Mouse (Mus musculus) kidney, embryonic 14.5 days (tissue): ENCODE measurements at regions not wholly inside any gene's neighbourhood (a gene's known extent, or its start where the extent isn't known, plus 50 kb on each side); places are given as distances from the start of the nearest gene placed in this dataset.

Experiments
- ATAC-seq: fragments of 200-750 bp; cut with Nextera tagmentation; 2 replicates; pipeline ENCODE4 v1.8.0; 2017; ENCODE audit warnings: moderate number of reproducible peaks, mild to moderate bottlenecking, moderate TSS enrichment, moderate library complexity; ENCODE audit not compliant: low FRiP score, low TSS enrichment
- H3K27ac ChIP-seq: fragments of 300-500 bp; sonication (generic); 2 replicates; pipeline ENCODE4 v1.5.1; 2014; ENCODE audit warnings: low read depth, mild to moderate bottlenecking, low read length, moderate library complexity, mixed read lengths
- H3K27me3 ChIP-seq: fragments of 300-500 bp; sonication (generic); 2 replicates; pipeline ENCODE4 v1.6.1; 2014; ENCODE audit warnings: mild to moderate bottlenecking, low read length; ENCODE audit not compliant: control insufficient read depth, insufficient read depth
- H3K36me3 ChIP-seq: fragments of 300-500 bp; sonication (generic); 2 replicates; pipeline ENCODE4 v1.6.1; 2014; ENCODE audit warnings: low read length, mixed read lengths; ENCODE audit not compliant: control insufficient read depth, insufficient read depth
- H3K4me1 ChIP-seq: fragments of 300-500 bp; sonication (generic); 2 replicates; pipeline ENCODE4 v1.6.1; 2014; ENCODE audit warnings: low read length, mixed read lengths; ENCODE audit not compliant: control insufficient read depth, insufficient read depth
- H3K4me2 ChIP-seq: fragments of 300-500 bp; sonication (generic); replicated peaks from 2 replicates; pipeline ENCODE4 v1.6.1; 2014; ENCODE audit warnings: low read depth, mild to moderate bottlenecking, low read length
- H3K4me3 ChIP-seq: fragments of 300-500 bp; sonication (generic); 2 replicates; pipeline ENCODE4 v1.5.1; 2014; ENCODE audit warnings: mild to moderate bottlenecking, low read length
- H3K9ac ChIP-seq: fragments of 300-500 bp; sonication (generic); 2 replicates; pipeline ENCODE4 v1.6.1; 2014; ENCODE audit warnings: low read depth, mild to moderate bottlenecking, low read length, moderate library complexity
- H3K9me3 ChIP-seq: fragments of 300-500 bp; sonication (generic); 2 replicates; pipeline ENCODE4 v1.6.1; 2016; ENCODE audit warnings: low read length; ENCODE audit not compliant: control insufficient read depth
- WGBS: fragments of 180-500 bp; shearing (Covaris S2); extraction: QIAGEN DNeasy Blood & Tissue Kit; methylation state at CpG from one replicate; pipeline ENCODE4 v1.1.7; 2014; 5-methylcytosine and 5-hydroxymethylcytosine counted together

GRCm38 (mm10) chr9:87574250-87574864 lies 156.7 kb downstream of the Tbx18 start:
- Histone ChIP-seq H3K4me2 (no peak overlapping the region), H3K9ac (no peak overlapping the region), H3K27me3 (no peaks in the 10 kb centered on the region), H3K4me3 (no peak overlapping the region), H3K36me3 (no peaks in the 10 kb centered on the region), H3K27ac (no peak overlapping the region), H3K4me1 (no peaks in the 10 kb centered on the region), H3K9me3 (no peaks in the 10 kb centered on the region)
- ATAC-seq = no peak
- WGBS = 24% methylated on average over 2 of the region's 2 CpGs

- no peaks in the 10 kb centered on the region for H3K9me3 ChIP-seq
- H3K27ac ChIP-seq = no peak overlapping the region
- H3K27me3 ChIP-seq = no peaks in the 10 kb centered on the region; the same call in 1 of the 2 replicates
- H3K9ac ChIP-seq = no peak overlapping the region
- peak; percentile 67 for ATAC-seq
- no peaks in the 10 kb centered on the region for H3K36me3 ChIP-seq
- peaks cover 5% of the 10 kb centered on the region; the same call in 1 of the 2 replicates for H3K4me1 ChIP-seq
- H3K4me2 ChIP-seq = no peak overlapping the region
- 24% methylated on average over 3 of the region's 3 CpGs for WGBS
- no peak overlapping the region for H3K4me3 ChIP-seq
These were observed 167.8 kb downstream of the Tbx18 start for GRCm38 (mm10) chr9:87563244-87563643.

- Histone ChIP-seq H3K4me2 (no peak overlapping the region), H3K4me3 (no peak overlapping the region), H3K36me3 (no peaks in the 10 kb centered on the region), H3K27ac (no peak overlapping the region), H3K27me3 (no peaks in the 10 kb centered on the region; the same call in 1 of the 2 replicates), H3K4me1 (peaks cover 5% of the 10 kb centered on the region; the same call in 1 of the 2 replicates), H3K9ac (no peak overlapping the region), H3K9me3 (no peaks in the 10 kb centered on the region)
- peak; percentile 96 for ATAC-seq
- 13% methylated on average over 6 of the region's 6 CpGs for WGBS
These were observed 168.3 kb downstream of the Tbx18 start for GRCm38 (mm10) chr9:87562796-87563195.

- H3K4me1 ChIP-seq = peaks cover 1% of the 10 kb centered on the region; the same call in 1 of the 2 replicates
- ATAC-seq = peak; percentile 29; the same call in 1 of the 2 replicates
- WGBS = 55% methylated on average over 12 of the region's 12 CpGs
- H3K27me3 ChIP-seq = no peaks in the 10 kb centered on the region; the same call in 1 of the 2 replicates
- H3K4me3 ChIP-seq = no peak overlapping the region
- H3K4me2 ChIP-seq = no peak overlapping the region
- no peak overlapping the region for H3K27ac ChIP-seq
- no peaks in the 10 kb centered on the region for H3K36me3 ChIP-seq
- H3K9ac ChIP-seq = no peak overlapping the region
- no peaks in the 10 kb centered on the region for H3K9me3 ChIP-seq
These were observed 173.2 kb downstream of the Tbx18 start for GRCm38 (mm10) chr9:87557841-87558240.

GRCm38 (mm10) chr9:87556953-87557394 lies 174.1 kb downstream of the Tbx18 start:
- 16% methylated on average over 8 of the region's 8 CpGs for WGBS
- no peak overlapping the region for H3K4me2 ChIP-seq
- 0 out of 2 replicates have a peak, but pooled peaks have one; percentile 39 for ATAC-seq

GRCm38 (mm10) chr9:87556552-87556951 lies 174.5 kb downstream of the Tbx18 start:
- Histone ChIP-seq H3K9me3 (no peaks in the 10 kb centered on the region), H3K4me3 (no peak overlapping the region), H3K4me2 (no peak overlapping the region), H3K36me3 (no peaks in the 10 kb centered on the region), H3K4me1 (no peaks in the 10 kb centered on the region), H3K27ac (no peak overlapping the region), H3K9ac (no peak overlapping the region), H3K27me3 (no peaks in the 10 kb centered on the region; the same call in 1 of the 2 replicates)
- WGBS = 14% methylated on average over 7 of the region's 7 CpGs
- 0 out of 2 replicates have a peak, but pooled peaks have one; percentile 9 for ATAC-seq

More at GRCm38 (mm10) chr9:87556953-87557394, 174.1 kb downstream of the Tbx18 start:
- Histone ChIP-seq H3K27ac (no peak overlapping the region), H3K9ac (no peak overlapping the region), H3K4me1 (no peaks in the 10 kb centered on the region), H3K9me3 (no peaks in the 10 kb centered on the region), H3K27me3 (no peaks in the 10 kb centered on the region; the same call in 1 of the 2 replicates), H3K4me3 (no peak overlapping the region), H3K36me3 (no peaks in the 10 kb centered on the region)

GRCm38 (mm10) chr9:87533182-87533581 lies 197.9 kb downstream of the Tbx18 start:
- no peak overlapping the region for H3K4me3 ChIP-seq
- H3K27me3 ChIP-seq = no peaks in the 10 kb centered on the region
- H3K36me3 ChIP-seq = no peaks in the 10 kb centered on the region
- H3K9me3 ChIP-seq = no peaks in the 10 kb centered on the region
- H3K27ac ChIP-seq = no peak overlapping the region
- no peak for ATAC-seq
- no peaks in the 10 kb centered on the region for H3K4me1 ChIP-seq
- no peak overlapping the region for H3K9ac ChIP-seq
- WGBS = 85% methylated on average over 8 of the region's 8 CpGs
- H3K4me2 ChIP-seq = no peak overlapping the region

- ATAC-seq = peak; percentile 70; the same call in 1 of the 2 replicates
- Histone ChIP-seq H3K27ac (no peak overlapping the region), H3K36me3 (no peaks in the 10 kb centered on the region), H3K9ac (no peak overlapping the region), H3K4me1 (no peaks in the 10 kb centered on the region), H3K9me3 (no peaks in the 10 kb centered on the region), H3K4me3 (no peak overlapping the region), H3K4me2 (no peak overlapping the region), H3K27me3 (no peaks in the 10 kb centered on the region)
- 45% methylated on average over 2 of the region's 2 CpGs for WGBS
These were observed 201.2 kb downstream of the Tbx18 start for GRCm38 (mm10) chr9:87529908-87530307.

GRCm38 (mm10) chr9:87524890-87525684 lies 206.0 kb downstream of the Tbx18 start:
- Histone ChIP-seq H3K36me3 (no peaks in the 10 kb centered on the region), H3K27me3 (no peaks in the 10 kb centered on the region), H3K4me1 (no peaks in the 10 kb centered on the region), H3K9me3 (no peaks in the 10 kb centered on the region), H3K4me2 (no peak overlapping the region), H3K9ac (no peak overlapping the region), H3K27ac (no peak overlapping the region), H3K4me3 (no peak overlapping the region)
- peak; percentile 82; the same call in 1 of the 2 replicates for ATAC-seq
- WGBS = 50% methylated on average over 5 of the region's 5 CpGs
